Mouse (Mus musculus): ENCODE results near the gene Rnpc3. TPM values are rescaled to one million over a fixed set of nuclear protein-coding genes. Genes with fewer than 3 reads are reported as not detected.
"Not testable (repeated sequence)": the region's sequence is repeated elsewhere in the genome, so short reads cannot be mapped to it uniquely, and the experiment has no call there.

Rnpc3 gene
- total RNA-seq (2015; ENCODE audit: low replicate concordance) (63.3 and 102 TPM in 2 replicates), total RNA-seq (2017; ENCODE audit: low replicate concordance) (67.9 and 189 TPM in 2 replicates)

DNA sequence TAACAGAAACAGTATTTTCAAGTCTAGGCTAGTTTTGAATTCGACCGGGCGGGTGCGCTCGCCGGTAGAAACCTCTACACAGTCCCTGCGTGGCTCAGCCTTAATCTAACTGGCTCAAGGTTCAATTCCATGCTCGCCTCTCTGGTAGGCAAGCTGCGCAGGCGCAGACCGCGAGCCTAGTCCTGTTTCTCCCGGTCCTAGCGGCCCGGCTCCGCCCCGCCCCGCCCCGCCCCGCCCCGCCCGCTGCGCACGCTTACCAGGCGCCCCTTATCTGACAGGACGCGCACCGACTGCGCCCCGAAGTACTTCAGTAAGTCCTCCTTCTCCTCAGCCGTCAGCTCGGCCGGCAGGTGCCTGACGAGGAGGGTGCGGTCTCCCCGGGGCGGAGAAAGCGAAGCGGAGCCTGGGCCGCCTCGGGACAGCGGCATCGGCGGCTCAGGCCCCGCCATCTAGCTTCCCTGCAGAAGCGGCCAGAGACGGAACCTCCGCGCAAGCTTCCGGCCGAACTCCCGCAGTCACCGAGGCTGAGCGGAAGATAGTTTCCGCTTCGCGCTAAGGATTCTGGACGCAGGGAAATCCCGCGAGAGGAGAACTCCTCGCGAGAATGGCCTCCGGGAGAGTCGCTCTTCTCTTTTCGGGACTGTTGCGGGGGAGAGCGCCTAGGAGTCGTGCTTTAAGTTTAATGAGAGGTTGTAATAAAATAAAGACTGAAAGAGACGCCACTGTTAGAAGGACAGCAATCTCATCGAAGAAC is at the start of gene Rnpc3:
TSS of gene Rnpc3 (minus strand) at position 544 of the 754 bp plus-strand sequence.
- ATAC-seq (replicated peaks; ENCODE audit: low FRiP score, poor library complexity, severe bottlenecking), result peak; percentile 80

DNA sequence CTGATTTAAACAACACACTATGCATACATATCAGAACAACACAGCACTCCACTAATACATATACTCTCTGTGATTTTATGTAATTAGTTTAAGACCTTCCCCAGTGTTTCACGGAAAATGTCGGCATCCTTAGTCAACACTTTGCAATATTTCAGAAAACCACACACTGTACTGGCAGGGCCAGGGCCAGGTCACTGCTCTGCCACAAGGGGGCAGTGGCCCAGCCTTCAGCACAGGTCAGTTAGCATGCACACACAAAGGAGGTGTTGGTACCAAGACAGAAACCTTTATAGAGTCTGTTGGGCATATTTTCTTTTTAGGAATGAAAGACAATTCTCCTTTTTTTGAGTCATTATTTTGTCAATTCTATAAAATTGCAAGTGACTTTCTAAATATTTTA is 27.0 kb upstream of the Rnpc3 start:
- ATAC-seq (replicated peaks; ENCODE audit: low FRiP score, poor library complexity, severe bottlenecking), result peak; percentile 88

DNA sequence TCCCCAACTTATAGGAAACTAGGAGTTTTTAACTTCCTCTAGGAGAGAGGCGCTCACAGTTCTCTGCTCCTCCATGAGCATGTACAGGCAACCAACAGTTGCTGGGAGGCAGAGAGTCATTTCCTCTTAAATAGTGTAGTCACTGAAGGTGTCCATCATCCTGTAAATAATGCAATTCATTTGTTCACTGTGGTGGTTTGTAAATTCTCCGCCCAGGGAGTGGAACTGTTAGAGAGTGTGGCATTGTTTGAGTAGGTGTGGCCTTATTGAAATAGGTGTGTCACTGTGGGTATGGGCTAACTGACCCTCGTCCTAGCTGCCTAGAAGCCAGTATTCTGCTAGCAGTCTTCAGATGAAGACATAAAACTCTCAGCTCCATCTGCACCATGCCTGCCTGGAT is 24.4 kb upstream of the Rnpc3 start:
- no peak for ATAC-seq (replicated peaks; ENCODE audit: low FRiP score, poor library complexity, severe bottlenecking)

DNA sequence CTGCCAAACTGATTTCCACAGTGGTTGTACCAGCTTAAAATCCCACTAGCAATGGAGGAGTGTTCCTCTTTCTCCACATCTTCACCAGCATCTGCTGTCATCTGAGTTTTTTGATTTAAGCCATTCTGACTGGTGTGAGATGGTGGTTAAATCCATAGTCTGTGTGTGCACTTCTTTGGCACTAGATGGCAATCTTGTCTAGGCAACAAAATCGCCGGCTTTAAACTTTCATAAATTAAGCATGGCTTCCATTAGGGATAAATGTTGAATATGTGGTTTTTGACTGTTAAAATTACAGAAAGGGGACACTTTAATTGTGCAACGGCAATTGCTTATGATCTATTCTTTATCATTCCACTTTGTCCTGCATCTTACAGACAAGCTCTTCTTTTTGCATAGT is 21.4 kb upstream of the Rnpc3 start:
- ATAC-seq (replicated peaks; ENCODE audit: low FRiP score, poor library complexity, severe bottlenecking), result not testable (repeated sequence)

DNA sequence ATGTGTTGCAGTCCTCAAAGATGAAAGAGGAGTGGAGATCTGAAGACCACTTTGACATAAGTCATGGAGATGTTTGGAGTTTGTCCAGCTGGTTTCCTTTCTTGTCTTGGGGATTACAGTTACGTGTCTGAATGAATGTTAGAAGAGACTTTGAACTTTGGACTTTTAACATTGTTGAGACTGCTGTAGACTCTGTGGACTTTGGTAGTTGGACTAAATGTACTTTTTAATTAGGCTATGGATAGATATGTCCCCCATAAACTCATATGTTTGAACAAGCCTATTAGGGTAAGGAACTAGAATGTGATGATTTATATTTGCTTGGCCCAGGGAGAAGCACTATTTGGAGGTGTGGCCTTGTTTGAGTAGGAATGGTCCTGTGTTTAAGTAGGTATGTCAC is 9.6 kb upstream of the Rnpc3 start:
- ATAC-seq (replicated peaks; ENCODE audit: low FRiP score, poor library complexity, severe bottlenecking), result no peak

DNA sequence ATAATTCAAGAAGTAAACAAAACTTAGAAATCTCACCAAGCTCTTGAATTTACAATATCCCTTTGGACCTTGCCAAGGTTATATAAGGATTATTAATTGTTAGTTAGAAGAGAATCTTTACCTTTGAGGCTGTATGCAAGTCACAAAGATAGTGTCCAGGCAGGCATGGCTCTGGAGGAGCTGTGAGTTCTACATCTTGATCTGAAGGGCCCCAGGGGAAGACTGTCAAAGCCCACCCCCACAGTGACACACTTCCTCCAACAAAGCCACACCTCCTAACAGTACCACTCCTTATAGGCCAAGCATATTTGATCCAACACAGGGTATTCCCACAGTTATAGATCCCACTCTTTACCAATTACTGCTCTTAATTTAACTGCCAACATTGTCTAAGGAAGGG is 4.3 kb upstream of the Rnpc3 start:
- ATAC-seq (replicated peaks; ENCODE audit: low FRiP score, poor library complexity, severe bottlenecking), result no peak

DNA sequence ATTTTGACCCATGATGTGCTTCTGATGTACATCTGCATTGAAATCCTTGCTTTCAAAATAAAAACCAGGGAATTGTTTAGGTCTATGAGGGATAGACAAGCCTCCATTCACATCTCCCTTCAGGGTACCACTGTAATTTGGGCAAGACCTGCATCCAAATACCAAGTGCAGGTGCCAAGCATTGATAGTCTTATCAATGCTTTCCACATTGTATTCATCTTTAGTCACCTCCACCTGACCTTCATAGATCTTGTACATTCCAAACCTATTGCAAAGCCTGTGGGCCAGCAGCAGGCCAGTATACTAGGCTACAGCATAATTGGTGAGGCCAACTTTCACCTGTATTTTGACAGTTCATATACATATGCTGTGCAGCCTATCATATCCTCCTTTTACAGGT is 1.7 kb upstream of the Rnpc3 start:
- ATAC-seq (replicated peaks; ENCODE audit: low FRiP score, poor library complexity, severe bottlenecking), result peak; percentile 40

DNA sequence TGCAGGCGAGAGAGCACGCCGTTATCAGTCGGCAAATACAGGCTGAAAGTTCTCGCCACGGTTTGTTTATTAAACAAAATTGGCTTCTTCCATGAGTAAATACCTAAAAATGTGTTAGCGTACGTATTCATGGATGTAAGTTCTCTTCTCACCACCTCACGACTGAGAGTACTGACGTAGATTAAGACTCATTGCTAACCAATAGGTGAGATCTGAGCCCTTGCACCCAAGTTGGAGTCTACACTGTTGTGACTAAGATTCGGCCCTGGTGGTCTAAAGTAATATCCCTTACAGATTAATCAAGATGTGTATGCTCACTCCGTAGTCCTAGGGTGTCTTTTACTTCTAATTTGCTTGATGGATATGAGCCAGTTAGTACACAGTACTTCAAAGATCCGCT is 615 bp upstream of the Rnpc3 start:
- peak; percentile 56 for ATAC-seq (replicated peaks; ENCODE audit: low FRiP score, poor library complexity, severe bottlenecking)

DNA sequence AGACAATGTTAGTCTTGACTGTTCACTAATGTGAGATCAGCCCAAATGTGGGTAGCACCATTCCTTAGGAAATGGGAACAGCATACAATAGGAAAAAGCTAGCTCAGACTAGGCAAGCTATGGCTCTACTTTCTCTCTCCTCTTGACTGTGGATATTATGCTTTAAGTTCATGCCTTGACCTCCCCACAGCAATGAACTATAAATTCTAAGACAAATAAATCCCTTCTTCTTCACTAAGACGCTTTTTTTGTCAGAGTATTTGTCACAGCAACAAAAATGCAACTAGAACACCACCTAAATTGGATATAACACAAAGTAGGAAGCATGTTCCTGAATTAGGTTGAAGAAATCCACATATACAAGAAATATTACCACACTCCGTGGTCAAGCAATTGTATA is 23.4 kb downstream of the Rnpc3 start, which contains the start of gene Amy1:
TSS of gene Amy1 (minus strand) at position 101 of the 400 bp plus-strand sequence.
- no peak for ATAC-seq (replicated peaks; ENCODE audit: low FRiP score, poor library complexity, severe bottlenecking)

DNA sequence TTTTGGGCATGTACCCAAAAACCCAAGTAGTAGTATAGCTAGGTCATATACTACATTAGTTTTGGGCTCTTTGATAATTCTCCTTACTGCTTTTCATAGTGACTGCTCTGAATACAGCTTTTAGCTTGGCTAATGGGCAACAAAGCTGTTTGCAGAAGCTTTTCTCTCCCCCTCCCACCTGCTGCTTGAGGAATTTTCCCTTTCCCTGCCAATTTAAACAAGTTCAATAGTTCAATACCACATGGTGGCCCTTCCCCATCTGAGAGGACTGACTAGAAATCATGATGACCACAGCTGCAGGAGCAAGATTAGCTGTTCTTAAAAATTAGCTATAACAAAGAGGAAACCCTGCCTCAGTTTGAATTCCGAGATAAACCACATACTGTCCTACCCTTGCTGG is 39.1 kb downstream of the Rnpc3 start:
- ATAC-seq (replicated peaks; ENCODE audit: low FRiP score, poor library complexity, severe bottlenecking), result no peak

DNA sequence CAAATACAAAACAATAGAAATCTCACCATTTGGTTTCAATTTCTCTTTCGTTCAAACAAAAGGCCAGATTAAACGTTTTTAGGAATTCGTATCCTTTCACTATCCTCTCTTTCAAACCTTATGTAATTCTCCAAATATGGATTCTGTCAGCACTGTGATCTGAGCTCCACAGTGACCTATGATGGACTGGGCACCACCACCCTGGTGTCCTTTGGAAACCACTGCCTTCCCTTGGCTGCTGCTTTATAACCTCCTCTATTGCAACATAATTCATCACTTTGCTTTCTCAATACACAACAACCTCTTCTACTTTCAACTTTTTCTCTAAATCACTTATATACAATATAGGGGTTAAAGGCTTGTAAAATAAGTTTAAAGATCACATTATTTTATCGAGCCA is 55.4 kb downstream of the Rnpc3 start:
- no peak for ATAC-seq (replicated peaks; ENCODE audit: low FRiP score, poor library complexity, severe bottlenecking)

DNA sequence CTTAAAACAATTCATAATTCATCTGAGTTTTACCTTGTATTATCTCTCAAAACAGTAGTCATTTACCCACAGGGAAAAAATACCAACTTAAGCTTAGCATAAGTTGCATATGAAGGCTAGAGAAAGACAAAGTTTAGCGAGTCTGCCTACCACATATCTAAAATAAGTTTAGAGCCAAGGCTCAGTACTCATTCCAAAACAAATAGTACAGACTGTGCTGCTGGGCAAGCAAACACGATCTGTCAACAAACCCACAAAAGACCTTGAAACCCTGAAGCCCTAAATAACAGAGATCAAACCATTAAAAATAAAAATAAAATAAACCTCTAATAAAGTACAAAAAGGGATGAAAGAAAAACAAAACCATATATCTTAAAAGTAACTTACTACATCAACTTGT is 55.8 kb downstream of the Rnpc3 start:
- ATAC-seq (replicated peaks; ENCODE audit: low FRiP score, poor library complexity, severe bottlenecking), result no peak

DNA sequence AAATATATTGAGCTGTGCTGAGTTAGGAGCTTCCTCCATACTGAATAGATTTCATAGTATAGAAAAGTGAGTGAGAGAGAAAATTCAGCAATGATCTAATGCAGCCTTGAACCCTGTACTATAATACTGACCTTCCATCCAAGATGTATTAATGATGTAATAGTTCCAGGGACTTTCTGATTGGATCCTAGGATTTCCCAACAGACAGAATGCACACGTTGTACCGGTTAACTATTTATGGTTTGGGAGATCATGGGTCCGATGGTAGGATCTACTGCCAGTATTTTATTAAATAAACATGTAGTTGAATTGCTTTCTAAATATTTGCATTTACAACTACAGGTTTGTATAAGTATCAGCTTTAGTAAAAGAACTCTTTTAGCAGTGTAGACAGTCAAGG is 57.8 kb downstream of the Rnpc3 start:
- no peak for ATAC-seq (replicated peaks; ENCODE audit: low FRiP score, poor library complexity, severe bottlenecking)

Other genes starting within 250 kb of the Rnpc3 start
- not detected in 2 replicates for gene Amy2a1, start 97.7 kb downstream of the Rnpc3 start, total RNA-seq (2015; ENCODE audit: low replicate concordance)
- gene Amy2a1, start 97.7 kb downstream of the Rnpc3 start, total RNA-seq (2017; ENCODE audit: low replicate concordance), result not detected in 2 replicates
- 5.9 TPM in 1 of 2 replicates, not detected in the other for gene Amy1, start 23.4 kb downstream of the Rnpc3 start, total RNA-seq (2015; ENCODE audit: low replicate concordance)
- 3.9 and 16.8 TPM in 2 replicates for gene Amy1, start 23.4 kb downstream of the Rnpc3 start, total RNA-seq (2017; ENCODE audit: low replicate concordance)

Measured in erythroid progenitor cell, adult 5-6 weeks (primary cell).